Mouse (Mus musculus): Measurements from ENCODE around the gene Gm17949. TPM values are rescaled to one million over a fixed set of nuclear protein-coding genes. Genes with fewer than 3 reads are reported as not detected.
A peak's percentile ranks its signal among the peaks of the same experiment; 100 is the strongest.
"Not testable (repeated sequence)": the region's sequence is repeated elsewhere in the genome, so short reads cannot be mapped to it uniquely, and the experiment has no call there.

The Gm17949 gene
- total and polyA plus RNA-seq, 3 experiments, result 0.08 to 0.13 TPM; not detected in 1

- peaks cover 0 to 3% of the 10 kb centered on the region in 2 experiments; a peak in 1 of 4 replicates for H3K36me3 ChIP-seq (ENCODE audit: control insufficient read depth in 1 of 2, insufficient read depth in 2 of 2, low read length in 2 of 2)
- TF ChIP-seq RCOR1 (IDR thresholded peaks at IDR 0.05; ENCODE audit: low read depth, low read length) (no peak), HCFC1 (IDR thresholded peaks at IDR 0.05; ENCODE audit: low read depth, low read length) (no peak), TAL1 (IDR thresholded peaks at IDR 0.05; ENCODE audit: low read length) (no peak), ELF1 (IDR thresholded peaks at IDR 0.05; ENCODE audit: low read depth, low read length) (no peak), NRF1 (IDR thresholded peaks at IDR 0.05; ENCODE audit: insufficient read depth, low read depth, low read length, poor library complexity, severe bottlenecking) (no peak)
- no peaks in the 10 kb centered on the region for H3K4me1 ChIP-seq (ENCODE audit: control insufficient read depth in 1 of 2, insufficient read depth in 2 of 2, low read length in 2 of 2)
- no peaks in the 10 kb centered on the region for H3K27me3 ChIP-seq (ENCODE audit: control insufficient read depth in 1 of 2, insufficient read depth in 2 of 2, low read length in 2 of 2)
- no peaks in the 10 kb centered on the region for H3K79me2 ChIP-seq (ENCODE audit: control insufficient read depth, insufficient read depth, low read length, poor library complexity)
- H3K4me3 ChIP-seq (ENCODE audit: control insufficient read depth in 1 of 2, insufficient read depth in 1 of 2, low read depth in 2 of 2, low read length in 2 of 2), result no peak overlapping the region
- H3K9me3 ChIP-seq (replicated peaks; ENCODE audit: insufficient read depth, low read length), result no peaks in the 10 kb centered on the region
- peak; percentile 38 for DNase-seq (ENCODE audit: low read depth, low spot score)
- no peak overlapping the region for H3K27ac ChIP-seq (ENCODE audit: control insufficient read depth, low read depth, low read length)
- no peak overlapping the region for H3K9ac ChIP-seq (ENCODE audit: control insufficient read depth, low read depth, low read length, poor library complexity, severe bottlenecking)
Observed at GRCm38 (mm10) chr17:57047406-57047805, 36.1 kb downstream of the Gm17949 start.

DNA sequence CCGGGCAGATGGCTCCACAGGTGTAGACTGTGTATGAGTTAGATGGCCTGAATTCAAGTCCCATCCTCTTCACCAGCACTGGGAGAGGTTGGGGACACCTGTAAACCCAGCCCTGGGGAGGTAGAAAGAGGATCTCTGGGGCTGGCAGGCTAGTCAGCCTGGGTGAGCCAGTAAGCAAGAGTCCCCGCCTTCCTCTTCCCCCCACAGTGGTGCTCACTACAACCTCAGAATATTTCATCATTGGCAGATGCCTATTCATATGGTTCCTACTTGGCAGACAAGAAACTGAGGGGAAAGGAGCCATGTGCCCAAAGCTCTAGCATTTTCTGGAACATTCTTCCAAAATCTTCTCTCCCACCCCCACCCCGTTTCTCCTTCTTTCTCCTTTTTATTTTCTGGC is 37.5 kb downstream of the Gm17949 start:
- Histone ChIP-seq H3K27me3 (ENCODE audit: control insufficient read depth in 1 of 2, insufficient read depth in 2 of 2, low read length in 2 of 2) (no peaks in the 10 kb centered on the region), H3K27ac (ENCODE audit: control insufficient read depth, low read depth, low read length) (no peak overlapping the region), H3K4me1 (ENCODE audit: control insufficient read depth in 1 of 2, insufficient read depth in 2 of 2, low read length in 2 of 2) (no peaks in the 10 kb centered on the region), H3K9me3 (replicated peaks; ENCODE audit: insufficient read depth, low read length) (no peaks in the 10 kb centered on the region), H3K36me3 (ENCODE audit: control insufficient read depth in 1 of 2, insufficient read depth in 2 of 2, low read length in 2 of 2) (peaks cover 0 to 3% of the 10 kb centered on the region in 2 experiments; a peak in 1 of 4 replicates), H3K9ac (ENCODE audit: control insufficient read depth, low read depth, low read length, poor library complexity, severe bottlenecking) (no peak overlapping the region), H3K79me2 (ENCODE audit: control insufficient read depth, insufficient read depth, low read length, poor library complexity) (no peaks in the 10 kb centered on the region), H3K4me3 (ENCODE audit: control insufficient read depth in 1 of 2, insufficient read depth in 1 of 2, low read depth in 2 of 2, low read length in 2 of 2) (no peak overlapping the region)
- DNase-seq (ENCODE audit: low read depth, low spot score), result no peak
- TF ChIP-seq MEF2A (IDR thresholded peaks at IDR 0.05; ENCODE audit: extremely low read depth, insufficient replicate concordance, low read depth, low read length, poor library complexity, severe bottlenecking), result no peak
- no peak for TF ChIP-seq USF2 (IDR thresholded peaks at IDR 0.05; ENCODE audit: borderline replicate concordance in 1 of 2, insufficient read depth in 1 of 2, low read depth in 1 of 2, low read length in 2 of 2)
- TF ChIP-seq GATA1 (IDR thresholded peaks at IDR 0.05; ENCODE audit: low read depth, low read length), result no peak
- no peak for TF ChIP-seq BHLHE40 (IDR thresholded peaks at IDR 0.05; ENCODE audit: borderline replicate concordance, low read depth, low read length)
- no peak for TF ChIP-seq KAT2A (conservative IDR thresholded peaks at IDR 0.05; ENCODE audit: low read depth, low read length)
- no peak for TF ChIP-seq ZNF384 (IDR thresholded peaks at IDR 0.05; ENCODE audit: low read depth, low read length)

GRCm38 (mm10) chr17:57051679-57052078 is 40.4 kb downstream of the Gm17949 start:
- not testable (repeated sequence) for H3K4me3 ChIP-seq (ENCODE audit: control insufficient read depth in 1 of 2, insufficient read depth in 1 of 2, low read depth in 2 of 2, low read length in 2 of 2); H3K27me3 ChIP-seq (ENCODE audit: control insufficient read depth in 1 of 2, insufficient read depth in 2 of 2, low read length in 2 of 2); H3K36me3 ChIP-seq (ENCODE audit: control insufficient read depth in 1 of 2, insufficient read depth in 2 of 2, low read length in 2 of 2); H3K4me1 ChIP-seq (ENCODE audit: control insufficient read depth in 1 of 2, insufficient read depth in 2 of 2, low read length in 2 of 2); H3K9me3 ChIP-seq (replicated peaks; ENCODE audit: insufficient read depth, low read length); H3K9ac ChIP-seq (ENCODE audit: control insufficient read depth, low read depth, low read length, poor library complexity, severe bottlenecking); H3K27ac ChIP-seq (ENCODE audit: control insufficient read depth, low read depth, low read length); H3K79me2 ChIP-seq (ENCODE audit: control insufficient read depth, insufficient read depth, low read length, poor library complexity)
- TF ChIP-seq ZC3H11A (IDR thresholded peaks at IDR 0.05; ENCODE audit: low read depth, low read length) (peak; percentile 61), SMC3 (IDR thresholded peaks at IDR 0.05; ENCODE audit: low read depth, low read length) (peak; percentile 68), RAD21 (IDR thresholded peaks at IDR 0.05; ENCODE audit: low read depth, low read length) (peak; percentile 57), ZNF384 (IDR thresholded peaks at IDR 0.05; ENCODE audit: low read depth, low read length) (peak; percentile 50; the same call in 1 of the 2 replicates), SIN3A (IDR thresholded peaks at IDR 0.05; ENCODE audit: low read length) (peak; percentile 30; the same call in 1 of the 2 replicates), CTCF (IDR thresholded peaks at IDR 0.05 in 2 of 3, conservative IDR thresholded peaks at IDR 0.05 in 1 of 3; ENCODE audit: control insufficient read depth in 1 of 3, insufficient read depth in 1 of 3, low read depth in 2 of 3, low read length in 3 of 3, poor library complexity in 1 of 3, severe bottlenecking in 1 of 3) (peak; percentile 38 to 66 (median 44); a peak in 5 of 6 replicates)
- DNase-seq (ENCODE audit: low read depth, low spot score), result peak; percentile 80
